Mouse (Mus musculus): ENCODE measurements at regions not wholly inside any gene's neighbourhood (a gene's known extent, or its start where the extent isn't known, plus 50 kb on each side); places are given as distances from the start of the nearest gene placed in this dataset.
A peak's percentile ranks its signal among the peaks of the same experiment; 100 is the strongest.

DNA sequence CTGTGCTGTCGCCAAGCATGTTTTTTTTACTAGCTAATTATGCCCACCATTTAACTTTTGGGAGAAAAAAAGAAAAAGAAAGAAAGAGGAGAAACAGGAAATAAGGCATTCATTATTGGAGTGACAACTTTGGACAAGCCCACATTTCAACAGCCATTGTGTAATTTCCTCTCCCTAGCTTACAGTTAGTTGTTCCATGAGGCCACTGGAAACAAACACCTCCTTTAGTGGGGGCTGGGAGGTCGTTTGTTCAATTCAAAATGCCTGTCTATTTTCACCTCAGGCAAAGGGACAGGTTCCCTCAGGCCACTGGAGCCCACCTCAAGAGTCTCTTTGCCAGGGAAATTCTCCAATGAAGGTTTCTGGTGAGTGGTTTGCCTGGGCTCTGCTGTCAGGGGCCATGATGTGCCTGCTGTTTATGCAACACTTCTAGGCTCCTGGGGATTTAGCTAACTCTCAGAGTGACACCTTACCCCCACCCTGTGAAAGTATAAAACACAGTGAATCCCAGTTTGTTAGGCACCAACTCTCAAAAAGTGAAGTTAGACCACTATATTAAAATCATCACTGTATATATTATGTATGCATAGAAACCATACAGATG is 51.1 kb upstream of the Lmo2 start:
- Histone ChIP-seq H3K4me3 (replicated peaks; ENCODE audit: low read length) (no peak overlapping the region), H3K4me2 (replicated peaks; ENCODE audit: low read depth, low read length, severe bottlenecking) (no peak overlapping the region), H3K4me1 (ENCODE audit: control insufficient read depth, insufficient read depth, low read length) (peaks cover 4% of the 10 kb centered on the region), H3K36me3 (ENCODE audit: control insufficient read depth, insufficient read depth, low read length) (no peaks in the 10 kb centered on the region), H3K27ac (replicated peaks; ENCODE audit: low read depth, low read length) (peak overlapping the region; percentile 38; the same call in 1 of the 2 replicates), H3K9ac (ENCODE audit: low read depth, low read length, severe bottlenecking) (no peak overlapping the region), H3K27me3 (ENCODE audit: control insufficient read depth, insufficient read depth, low read length) (no peaks in the 10 kb centered on the region), H3K9me3 (ENCODE audit: control insufficient read depth, low read length) (no peaks in the 10 kb centered on the region)
- ATAC-seq (ENCODE audit: low FRiP score, low read depth) (no peak), DNase-seq (ENCODE audit: low spot score) (no peak)
- WGBS: 11% methylated on average over 2 of the region's 2 CpGs
- TF ChIP-seq POLR2A (IDR thresholded peaks at IDR 0.05; ENCODE audit: borderline replicate concordance, extremely low read depth, insufficient read depth, insufficient read length): no peak

Measured in limb, embryonic 14.5 days (tissue).